Mouse (Mus musculus): ENCODE measurements around the gene Olfr1154. TPM values are rescaled to one million over a fixed set of nuclear protein-coding genes. Genes with fewer than 3 reads are reported as not detected.

Olfr1154 gene
- not detected in 2 replicates for polyA plus RNA-seq (2012; rRNA removed)

GRCm38 (mm10) chr2:87905066-87905465 lies at the start of gene Olfr1154:
Gene Olfr1154 (minus strand): TSS chr2:87905166.
- Histone ChIP-seq H3K4me3 (replicated peaks; ENCODE audit: extremely low read depth, low read depth, low read length) (no peak within 1 kb of the TSS), H3K4me1 (ENCODE audit: control insufficient read depth, insufficient read depth, low read length) (no peaks in the 10 kb centered on the region)
- DNase-seq, result no peak
- no peak for TF ChIP-seq CTCF (IDR thresholded peaks at IDR 0.05; ENCODE audit: insufficient read depth, low read length)
- TF ChIP-seq POLR2A (IDR thresholded peaks at IDR 0.05; ENCODE audit: borderline replicate concordance, extremely low read depth, low read depth, low read length), result no peak
- 85% methylated on average over 1 of the region's 1 CpGs for WGBS

- no peak for DNase-seq
- TF ChIP-seq POLR2A (IDR thresholded peaks at IDR 0.05; ENCODE audit: borderline replicate concordance, extremely low read depth, low read depth, low read length) (no peak), CTCF (IDR thresholded peaks at IDR 0.05; ENCODE audit: insufficient read depth, low read length) (no peak)
- no peaks in the 10 kb centered on the region for H3K4me1 ChIP-seq (ENCODE audit: control insufficient read depth, insufficient read depth, low read length)
- H3K4me3 ChIP-seq (replicated peaks; ENCODE audit: extremely low read depth, low read depth, low read length), result no peak within 1 kb of the TSS
These were observed 48.0 kb upstream of the Olfr1154 start, which contains the start of gene Olfr1156 for GRCm38 (mm10) chr2:87953000-87953399. Gene Olfr1156 (minus strand): TSS chr2:87953100.

- H3K4me3 ChIP-seq (replicated peaks; ENCODE audit: extremely low read depth, low read depth, low read length), result no peak within 1 kb of the TSS
- 94% methylated on average over 1 of the region's 1 CpGs for WGBS
- DNase-seq, result no peak
- H3K4me1 ChIP-seq (ENCODE audit: control insufficient read depth, insufficient read depth, low read length), result no peaks in the 10 kb centered on the region
- TF ChIP-seq POLR2A (IDR thresholded peaks at IDR 0.05; ENCODE audit: borderline replicate concordance, extremely low read depth, low read depth, low read length), result no peak
- no peak for TF ChIP-seq CTCF (IDR thresholded peaks at IDR 0.05; ENCODE audit: insufficient read depth, low read length)
These were observed 40.1 kb upstream of the Olfr1154 start, which contains the start of gene Olfr1155 for GRCm38 (mm10) chr2:87945037-87945436. Gene Olfr1155 (minus strand): TSS chr2:87945137.

DNA sequence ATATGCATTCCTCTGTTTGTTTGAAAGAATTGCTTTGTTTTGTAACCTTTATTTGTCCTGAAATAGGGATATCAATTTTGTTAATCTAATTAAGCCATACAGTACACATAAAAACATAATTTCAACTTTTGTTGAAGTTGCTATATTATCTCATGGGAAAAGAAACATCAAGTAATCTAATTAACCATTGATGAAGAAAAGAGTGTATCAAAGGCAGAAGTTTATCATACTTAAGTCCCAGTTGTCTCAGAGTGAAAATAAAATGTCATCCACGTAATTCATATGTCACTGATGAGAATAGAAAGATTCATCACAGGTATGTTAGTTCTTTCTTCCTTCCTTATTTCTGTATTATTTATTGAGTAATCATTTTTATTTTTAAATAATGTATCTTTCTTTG lies 10.3 kb downstream of the Olfr1154 start, which contains the start of gene Olfr1153:
Gene Olfr1153 (plus strand): TSS at position 301 of the 400 bp plus-strand sequence.
- Histone ChIP-seq H3K4me3 (replicated peaks; ENCODE audit: extremely low read depth, low read depth, low read length) (no peak within 1 kb of the TSS), H3K4me1 (ENCODE audit: control insufficient read depth, insufficient read depth, low read length) (no peaks in the 10 kb centered on the region)
- WGBS, result 52% methylated on average over 1 of the region's 1 CpGs
- TF ChIP-seq CTCF (IDR thresholded peaks at IDR 0.05; ENCODE audit: insufficient read depth, low read length) (no peak), POLR2A (IDR thresholded peaks at IDR 0.05; ENCODE audit: borderline replicate concordance, extremely low read depth, low read depth, low read length) (no peak)
- no peak for DNase-seq

DNA sequence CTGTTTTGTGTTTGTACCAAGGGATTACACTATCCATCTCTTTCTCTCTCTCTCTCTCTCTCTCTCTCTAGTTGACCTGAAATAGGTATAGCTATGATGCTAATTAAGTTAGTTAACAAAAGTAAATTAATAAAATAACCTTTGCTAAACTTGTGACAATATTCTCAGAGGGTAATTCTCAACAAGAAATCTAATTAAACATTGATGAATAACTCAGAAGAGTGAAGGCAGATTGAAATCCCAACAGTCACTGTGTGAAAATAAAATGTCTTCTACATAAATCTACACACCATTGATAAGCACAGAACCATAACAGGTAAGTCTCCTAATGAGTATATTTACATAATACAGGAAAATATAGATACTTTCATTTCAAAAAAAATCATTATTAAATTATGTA lies 38.8 kb downstream of the Olfr1154 start, which contains the start of gene Olfr1152:
Gene Olfr1152 (plus strand): TSS at position 301 of the 400 bp plus-strand sequence.
- no peaks in the 10 kb centered on the region for H3K4me1 ChIP-seq (ENCODE audit: control insufficient read depth, insufficient read depth, low read length)
- no peak for DNase-seq
- TF ChIP-seq POLR2A (IDR thresholded peaks at IDR 0.05; ENCODE audit: borderline replicate concordance, extremely low read depth, low read depth, low read length) (no peak), CTCF (IDR thresholded peaks at IDR 0.05; ENCODE audit: insufficient read depth, low read length) (no peak)
- no peak within 1 kb of the TSS for H3K4me3 ChIP-seq (replicated peaks; ENCODE audit: extremely low read depth, low read depth, low read length)

DNA sequence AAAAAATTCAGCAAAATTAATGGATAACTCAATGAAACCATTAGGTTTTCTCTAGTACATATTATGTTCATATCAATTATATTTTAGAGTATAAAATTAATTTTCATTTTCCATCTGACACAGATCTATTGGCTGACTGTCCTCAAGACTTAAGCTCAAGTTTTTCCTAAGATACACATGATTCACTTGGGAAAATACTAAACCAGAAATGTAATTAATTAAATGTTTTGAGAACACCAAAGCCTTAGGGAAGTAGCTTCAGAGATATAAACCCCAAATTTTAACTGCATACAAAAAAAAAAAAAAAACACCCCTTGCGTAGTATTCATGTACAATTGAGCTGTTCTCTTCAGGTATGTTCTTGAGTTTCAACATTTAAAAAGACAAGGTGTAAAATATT lies 49.4 kb downstream of the Olfr1154 start, which contains the start of gene Olfr1151:
Gene Olfr1151 (plus strand): TSS at position 301 of the 400 bp plus-strand sequence.
- Histone ChIP-seq H3K4me3 (replicated peaks; ENCODE audit: extremely low read depth, low read depth, low read length) (no peak within 1 kb of the TSS), H3K4me1 (ENCODE audit: control insufficient read depth, insufficient read depth, low read length) (no peaks in the 10 kb centered on the region)
- TF ChIP-seq CTCF (IDR thresholded peaks at IDR 0.05; ENCODE audit: insufficient read depth, low read length) (no peak), POLR2A (IDR thresholded peaks at IDR 0.05; ENCODE audit: borderline replicate concordance, extremely low read depth, low read depth, low read length) (no peak)
- WGBS, result 77% methylated on average over 1 of the region's 1 CpGs
- DNase-seq, result no peak

Other genes starting within 250 kb of the Olfr1154 start
- gene Olfr1134, start 246.7 kb downstream of the Olfr1154 start, polyA plus RNA-seq (2012; rRNA removed), result not detected in 2 replicates
- gene Olfr1135, start 231.5 kb downstream of the Olfr1154 start, polyA plus RNA-seq (2012; rRNA removed), result not detected in 2 replicates
- not detected in 2 replicates for gene Olfr1136, start 211.2 kb downstream of the Olfr1154 start, polyA plus RNA-seq (2012; rRNA removed)
- gene Olfr1137, start 192.0 kb downstream of the Olfr1154 start, polyA plus RNA-seq (2012; rRNA removed), result not detected in 2 replicates
- gene Olfr1138, start 165.2 kb downstream of the Olfr1154 start, polyA plus RNA-seq (2012; rRNA removed), result not detected in 2 replicates
- gene Olfr1140, start 161.4 kb downstream of the Olfr1154 start, polyA plus RNA-seq (2012; rRNA removed), result not detected in 2 replicates
- gene Olfr1141, start 151.2 kb downstream of the Olfr1154 start, polyA plus RNA-seq (2012; rRNA removed), result not detected in 2 replicates
- not detected in 2 replicates for gene Olfr152, start 125.7 kb downstream of the Olfr1154 start, polyA plus RNA-seq (2012; rRNA removed)
- not detected in 2 replicates for gene Olfr1143, start 104.6 kb downstream of the Olfr1154 start, polyA plus RNA-seq (2012; rRNA removed)
- not detected in 2 replicates for gene Olfr1145, start 95.3 kb downstream of the Olfr1154 start, polyA plus RNA-seq (2012; rRNA removed)
- gene Olfr1148, start 74.6 kb downstream of the Olfr1154 start, polyA plus RNA-seq (2012; rRNA removed), result not detected in 2 replicates
- gene Olfr1150-ps1, start 61.2 kb downstream of the Olfr1154 start, polyA plus RNA-seq (2012; rRNA removed), result not detected in 2 replicates
- gene Olfr1151, start 49.3 kb downstream of the Olfr1154 start, polyA plus RNA-seq (2012; rRNA removed), result not detected in 2 replicates
- not detected in 2 replicates for gene Olfr1152, start 38.7 kb downstream of the Olfr1154 start, polyA plus RNA-seq (2012; rRNA removed)
- not detected in 2 replicates for gene Olfr1153, start 10.2 kb downstream of the Olfr1154 start, polyA plus RNA-seq (2012; rRNA removed)
- not detected in 2 replicates for gene Olfr1155, start 40.0 kb upstream of the Olfr1154 start, polyA plus RNA-seq (2012; rRNA removed)
- not detected in 2 replicates for gene Olfr1156, start 47.9 kb upstream of the Olfr1154 start, polyA plus RNA-seq (2012; rRNA removed)
- not detected in 2 replicates for gene Olfr1157, start 63.1 kb upstream of the Olfr1154 start, polyA plus RNA-seq (2012; rRNA removed)
- not detected in 2 replicates for gene Olfr74, start 69.5 kb upstream of the Olfr1154 start, polyA plus RNA-seq (2012; rRNA removed)
- gene Olfr1158, start 84.9 kb upstream of the Olfr1154 start, polyA plus RNA-seq (2012; rRNA removed), result not detected in 2 replicates
- gene Olfr1160, start 103.1 kb upstream of the Olfr1154 start, polyA plus RNA-seq (2012; rRNA removed), result not detected in 2 replicates
- gene Olfr1161, start 117.6 kb upstream of the Olfr1154 start, polyA plus RNA-seq (2012; rRNA removed), result not detected in 2 replicates
- gene Olfr73, start 132.5 kb upstream of the Olfr1154 start, polyA plus RNA-seq (2012; rRNA removed), result not detected in 2 replicates
- gene Olfr1162, start 146.0 kb upstream of the Olfr1154 start, polyA plus RNA-seq (2012; rRNA removed), result not detected in 2 replicates
- gene Olfr1163, start 166.7 kb upstream of the Olfr1154 start, polyA plus RNA-seq (2012; rRNA removed), result not detected in 2 replicates
- not detected in 2 replicates for gene Olfr1164, start 188.8 kb upstream of the Olfr1154 start, polyA plus RNA-seq (2012; rRNA removed)
- gene Olfr1166, start 223.1 kb upstream of the Olfr1154 start, polyA plus RNA-seq (2012; rRNA removed), result not detected in 2 replicates

Data from lung, adult 2 months (tissue).